Mouse (Mus musculus) embryonic fibroblast, embryonic 13.5 days (primary cell): ENCODE results near the gene Aldh3b3.

Experiments
- CTCF ChIP-seq: IDR thresholded peaks from 2 replicates; pipeline ENCODE4 v1.5.1; 2011; ENCODE audit warnings: mild to moderate bottlenecking, control low read depth, low read length, moderate library complexity, borderline replicate concordance; ENCODE audit not compliant: insufficient read depth
- POLR2A ChIP-seq: IDR thresholded peaks from 2 replicates; pipeline ENCODE4 v1.6.1; 2011; ENCODE audit warnings: low read depth, mild to moderate bottlenecking, control low read depth, low read length, moderate library complexity

GRCm38 (mm10) chr19:4003641-4004040 lies 45.2 kb downstream of the Aldh3b3 start:
- TF ChIP-seq CTCF (no peak), POLR2A (no peak; the same call in 1 of the 2 replicates)
